Mouse (Mus musculus) olfactory bulb, adult 2 months (tissue): ENCODE measurements around the gene Gzmc.

ENCODE experiments used
- CTCF ChIP-seq: fragments of 200-500 bp; IDR thresholded peaks from 2 replicates; pipeline ENCODE4 v1.5.1; 2012; ENCODE audit warnings: low read depth, mild to moderate bottlenecking, low read length, moderate library complexity; ENCODE audit not compliant: insufficient read depth
- POLR2A ChIP-seq: fragments of 200-500 bp; IDR thresholded peaks from 2 replicates; pipeline ENCODE4 v1.6.1; 2012; ENCODE audit warnings: mild to moderate bottlenecking, low read depth, low read length, moderate library complexity; ENCODE audit not compliant: insufficient read depth

DNA sequence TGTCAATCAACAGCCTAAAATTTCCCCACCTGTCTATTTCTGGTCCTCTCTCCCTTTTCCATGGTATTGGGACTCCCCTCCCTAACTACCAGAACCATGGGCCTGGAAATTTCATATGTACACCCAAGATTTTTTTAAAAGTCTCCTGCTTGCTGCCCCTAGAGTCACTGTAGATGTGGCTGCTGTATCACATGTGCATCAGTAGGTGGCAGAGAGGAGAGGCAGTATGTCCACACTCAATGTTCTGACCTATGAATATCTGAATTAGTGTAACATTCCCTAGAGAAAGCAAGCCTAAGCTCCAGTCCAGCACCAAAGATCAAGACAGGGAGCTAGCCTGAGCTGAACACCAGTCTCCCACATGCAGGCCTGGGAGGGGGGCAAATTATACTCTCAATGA lies 6.0 kb upstream of the Gzmc start:
- TF ChIP-seq CTCF (no peak), POLR2A (no peak)
